Mouse (Mus musculus): Measurements from ENCODE around the gene Ssbp2. TPM values are rescaled to one million over a fixed set of nuclear protein-coding genes. Genes with fewer than 3 reads are reported as not detected.

The Ssbp2 gene
- polyA plus RNA-seq, 1 experiment from 2014 or later, result 112 TPM

DNA sequence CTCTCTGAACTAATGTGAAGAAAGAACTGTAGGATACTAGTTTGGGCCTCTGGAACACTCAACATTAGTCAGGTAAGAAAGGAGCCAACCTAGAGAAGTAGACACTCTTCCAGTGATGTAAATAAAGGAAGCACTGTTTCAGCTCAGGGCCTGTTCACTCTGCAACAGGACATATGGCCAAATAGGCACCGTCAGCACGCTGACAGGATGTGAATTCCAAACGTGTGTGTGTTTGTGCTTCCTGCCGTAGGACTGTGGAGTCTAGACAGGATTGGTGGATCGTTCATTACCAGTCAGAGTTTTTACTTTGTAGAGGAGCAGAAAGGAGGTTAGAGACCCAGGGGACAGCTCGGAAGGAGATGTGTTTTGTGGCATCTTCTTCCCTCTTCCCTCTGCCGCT is 174.0 kb downstream of the Ssbp2 start:
- Histone ChIP-seq H3K4me1 (ENCODE audit: control insufficient read depth in 2 of 2, insufficient read depth in 2 of 2, low read length in 2 of 2) (peaks cover under 1 to 5% of the 10 kb centered on the region in 2 experiments; a peak in 1 of 4 replicates), H3K9ac (ENCODE audit: low read length) (no peak overlapping the region), H3K36me3 (ENCODE audit: control insufficient read depth, insufficient read depth, low read length) (no peaks in the 10 kb centered on the region), H3K4me2 (ENCODE audit: low read length) (no peak overlapping the region), H3K9me3 (ENCODE audit: control insufficient read depth, low read length) (no peaks in the 10 kb centered on the region), H3K27me3 (ENCODE audit: control insufficient read depth, insufficient read depth, low read length) (no peaks in the 10 kb centered on the region), H3K27ac (replicated peaks in 1 of 2; ENCODE audit: control insufficient read depth in 1 of 2, insufficient read depth in 1 of 2, low read depth in 2 of 2, low read length in 2 of 2) (no peak overlapping the region), H3K4me3 (ENCODE audit: control insufficient read depth in 1 of 2, insufficient read depth in 1 of 2, low read depth in 1 of 2, low read length in 2 of 2) (no peak overlapping the region)
- WGBS, result 40% methylated on average over 7 of the region's 7 CpGs
- ATAC-seq (ENCODE audit: insufficient number of reproducible peaks, insufficient read depth, low FRiP score, low read depth), result no peak

DNA sequence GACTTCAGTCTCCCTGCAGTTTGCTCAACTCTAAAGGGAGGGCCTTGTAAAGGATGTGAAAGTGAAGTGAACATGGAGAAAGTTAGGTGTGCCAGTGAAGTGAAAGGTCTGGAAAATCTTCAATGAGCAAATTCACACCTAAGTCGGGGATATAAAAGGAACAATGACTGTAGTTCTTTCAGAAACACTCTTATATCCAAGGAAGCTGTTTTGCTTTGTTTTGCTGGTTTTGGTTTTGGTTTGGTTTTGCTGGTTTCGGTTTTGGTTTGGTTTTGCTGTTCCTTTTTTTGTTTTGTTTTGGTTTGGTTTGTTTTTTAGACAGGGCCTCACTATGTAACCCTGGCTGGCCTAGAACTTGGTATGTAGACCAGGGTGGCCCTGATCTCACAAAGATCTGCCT is 175.9 kb downstream of the Ssbp2 start:
- no peak for ATAC-seq (ENCODE audit: insufficient number of reproducible peaks, insufficient read depth, low FRiP score, low read depth)
- no peak overlapping the region for H3K4me2 ChIP-seq (ENCODE audit: low read length)
- H3K4me1 ChIP-seq (ENCODE audit: control insufficient read depth in 2 of 2, insufficient read depth in 2 of 2, low read length in 2 of 2), result peaks cover 2 to 5% of the 10 kb centered on the region in 2 experiments; a peak in 1 of 4 replicates
- 89% methylated on average over 2 of the region's 2 CpGs for WGBS
- H3K4me3 ChIP-seq (ENCODE audit: control insufficient read depth in 1 of 2, insufficient read depth in 1 of 2, low read depth in 1 of 2, low read length in 2 of 2), result no peak overlapping the region
- H3K9me3 ChIP-seq (ENCODE audit: control insufficient read depth, low read length), result no peaks in the 10 kb centered on the region
- no peak overlapping the region for H3K9ac ChIP-seq (ENCODE audit: low read length)
- H3K27me3 ChIP-seq (ENCODE audit: control insufficient read depth, insufficient read depth, low read length), result no peaks in the 10 kb centered on the region
- H3K27ac ChIP-seq (replicated peaks in 1 of 2; ENCODE audit: control insufficient read depth in 1 of 2, insufficient read depth in 1 of 2, low read depth in 2 of 2, low read length in 2 of 2), result no peak overlapping the region
- H3K36me3 ChIP-seq (ENCODE audit: control insufficient read depth, insufficient read depth, low read length), result no peaks in the 10 kb centered on the region

- Histone ChIP-seq H3K4me2 (ENCODE audit: low read length) (no peak overlapping the region), H3K27ac (replicated peaks in 1 of 2; ENCODE audit: control insufficient read depth in 1 of 2, insufficient read depth in 1 of 2, low read depth in 2 of 2, low read length in 2 of 2) (no peak overlapping the region), H3K4me1 (ENCODE audit: control insufficient read depth in 2 of 2, insufficient read depth in 2 of 2, low read length in 2 of 2) (peaks cover 2 to 5% of the 10 kb centered on the region in 2 experiments; a peak in 1 of 4 replicates), H3K9ac (ENCODE audit: low read length) (no peak overlapping the region), H3K27me3 (ENCODE audit: control insufficient read depth, insufficient read depth, low read length) (no peaks in the 10 kb centered on the region), H3K36me3 (ENCODE audit: control insufficient read depth, insufficient read depth, low read length) (no peaks in the 10 kb centered on the region), H3K4me3 (ENCODE audit: control insufficient read depth in 1 of 2, insufficient read depth in 1 of 2, low read depth in 1 of 2, low read length in 2 of 2) (no peak overlapping the region), H3K9me3 (ENCODE audit: control insufficient read depth, low read length) (no peaks in the 10 kb centered on the region)
- WGBS, result 14% methylated on average over 5 of the region's 5 CpGs
- ATAC-seq (ENCODE audit: insufficient number of reproducible peaks, insufficient read depth, low FRiP score, low read depth), result no peak
These were observed 176.7 kb downstream of the Ssbp2 start for GRCm38 (mm10) chr13:91636814-91637213.

DNA sequence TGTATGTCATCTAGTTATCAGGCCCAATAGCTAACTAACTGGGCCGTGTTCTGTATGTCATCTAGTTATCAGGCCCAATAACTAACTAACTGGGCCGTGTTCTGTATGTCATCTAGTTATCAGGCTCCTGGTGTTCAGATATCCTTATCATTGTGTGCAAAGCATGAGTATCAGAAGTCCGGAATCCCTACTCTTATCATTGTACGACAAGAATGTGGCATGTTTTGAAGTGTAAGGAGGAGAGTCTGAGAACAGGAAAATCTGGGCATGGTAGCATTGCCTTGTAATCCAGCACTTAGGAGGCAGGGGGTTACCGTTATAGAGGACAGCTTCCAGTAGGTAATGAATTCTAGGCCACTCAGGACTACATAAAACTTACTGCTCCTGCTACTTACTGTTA is 178.8 kb downstream of the Ssbp2 start:
- no peak overlapping the region for H3K9ac ChIP-seq (ENCODE audit: low read length)
- H3K4me3 ChIP-seq (ENCODE audit: control insufficient read depth in 1 of 2, insufficient read depth in 1 of 2, low read depth in 1 of 2, low read length in 2 of 2), result no peak overlapping the region
- H3K27ac ChIP-seq (replicated peaks in 1 of 2; ENCODE audit: control insufficient read depth in 1 of 2, insufficient read depth in 1 of 2, low read depth in 2 of 2, low read length in 2 of 2), result no peak overlapping the region
- peaks cover 2 to 5% of the 10 kb centered on the region in 2 experiments; a peak in 1 of 4 replicates for H3K4me1 ChIP-seq (ENCODE audit: control insufficient read depth in 2 of 2, insufficient read depth in 2 of 2, low read length in 2 of 2)
- no peaks in the 10 kb centered on the region for H3K9me3 ChIP-seq (ENCODE audit: control insufficient read depth, low read length)
- 6% methylated on average over 5 of the region's 5 CpGs for WGBS
- no peak for ATAC-seq (ENCODE audit: insufficient number of reproducible peaks, insufficient read depth, low FRiP score, low read depth)
- no peak overlapping the region for H3K4me2 ChIP-seq (ENCODE audit: low read length)
- no peaks in the 10 kb centered on the region for H3K27me3 ChIP-seq (ENCODE audit: control insufficient read depth, insufficient read depth, low read length)
- no peaks in the 10 kb centered on the region for H3K36me3 ChIP-seq (ENCODE audit: control insufficient read depth, insufficient read depth, low read length)

DNA sequence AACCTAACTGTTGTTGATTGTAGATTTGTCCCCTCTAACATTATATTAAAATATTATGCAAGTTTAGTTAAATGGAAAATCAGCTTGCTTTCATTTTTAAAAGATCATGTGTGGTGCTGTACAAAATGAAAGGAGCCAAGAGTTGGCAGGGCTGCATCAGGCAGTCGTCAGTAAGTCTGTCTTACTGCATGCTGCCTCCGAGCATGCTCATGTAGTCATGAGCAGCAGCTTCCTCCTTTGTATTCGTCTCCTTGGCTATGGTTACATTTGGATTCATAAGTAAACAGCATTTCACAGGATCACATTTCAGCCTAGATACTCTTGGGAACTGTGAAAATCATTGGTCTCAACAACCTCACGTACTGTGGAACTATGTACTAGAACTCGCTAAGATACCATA is 180.1 kb downstream of the Ssbp2 start:
- peaks cover 0 to 2% of the 10 kb centered on the region in 2 experiments; a peak in 1 of 4 replicates for H3K4me1 ChIP-seq (ENCODE audit: control insufficient read depth in 2 of 2, insufficient read depth in 2 of 2, low read length in 2 of 2)
- H3K4me3 ChIP-seq (ENCODE audit: control insufficient read depth in 1 of 2, insufficient read depth in 1 of 2, low read depth in 1 of 2, low read length in 2 of 2), result no peak overlapping the region
- WGBS, result 72% methylated on average over 5 of the region's 5 CpGs
- H3K27me3 ChIP-seq (ENCODE audit: control insufficient read depth, insufficient read depth, low read length), result no peaks in the 10 kb centered on the region
- H3K9ac ChIP-seq (ENCODE audit: low read length), result no peak overlapping the region
- no peaks in the 10 kb centered on the region for H3K9me3 ChIP-seq (ENCODE audit: control insufficient read depth, low read length)
- no peak overlapping the region for H3K27ac ChIP-seq (replicated peaks in 1 of 2; ENCODE audit: control insufficient read depth in 1 of 2, insufficient read depth in 1 of 2, low read depth in 2 of 2, low read length in 2 of 2)
- no peak overlapping the region for H3K4me2 ChIP-seq (ENCODE audit: low read length)
- no peak for ATAC-seq (ENCODE audit: insufficient number of reproducible peaks, insufficient read depth, low FRiP score, low read depth)
- H3K36me3 ChIP-seq (ENCODE audit: control insufficient read depth, insufficient read depth, low read length), result no peaks in the 10 kb centered on the region

DNA sequence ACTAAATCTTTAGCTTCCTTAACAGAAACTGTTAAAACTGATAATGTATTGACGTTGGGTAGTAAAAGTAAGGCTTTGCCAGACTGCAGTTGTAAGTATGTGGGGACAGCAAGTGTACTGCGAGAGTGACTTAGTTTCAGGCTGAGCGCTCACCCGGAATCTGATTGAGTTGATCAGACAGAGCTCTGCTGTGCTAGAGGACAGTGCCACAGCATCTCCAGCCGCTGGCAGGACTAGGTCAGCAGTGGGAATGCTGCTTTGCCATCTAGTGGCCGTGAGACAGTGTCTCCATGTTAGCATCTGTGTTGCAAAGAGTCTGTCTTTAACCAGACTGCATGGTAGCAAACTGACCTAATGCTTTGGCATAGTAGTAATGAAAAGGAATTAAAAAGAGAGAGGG is 188.2 kb downstream of the Ssbp2 start:
- H3K4me3 ChIP-seq (ENCODE audit: control insufficient read depth in 1 of 2, insufficient read depth in 1 of 2, low read depth in 1 of 2, low read length in 2 of 2), result no peak overlapping the region
- no peak overlapping the region for H3K4me2 ChIP-seq (ENCODE audit: low read length)
- H3K27ac ChIP-seq (replicated peaks in 1 of 2; ENCODE audit: control insufficient read depth in 1 of 2, insufficient read depth in 1 of 2, low read depth in 2 of 2, low read length in 2 of 2), result no peak overlapping the region
- H3K4me1 ChIP-seq (ENCODE audit: control insufficient read depth in 2 of 2, insufficient read depth in 2 of 2, low read length in 2 of 2), result no peaks in the 10 kb centered on the region
- H3K9ac ChIP-seq (ENCODE audit: low read length), result no peak overlapping the region
- no peaks in the 10 kb centered on the region for H3K36me3 ChIP-seq (ENCODE audit: control insufficient read depth, insufficient read depth, low read length)
- H3K9me3 ChIP-seq (ENCODE audit: control insufficient read depth, low read length), result no peaks in the 10 kb centered on the region
- 20% methylated on average over 6 of the region's 6 CpGs for WGBS
- no peak for ATAC-seq (ENCODE audit: insufficient number of reproducible peaks, insufficient read depth, low FRiP score, low read depth)
- no peaks in the 10 kb centered on the region for H3K27me3 ChIP-seq (ENCODE audit: control insufficient read depth, insufficient read depth, low read length)

GRCm38 (mm10) chr13:91649926-91650325 is 189.8 kb downstream of the Ssbp2 start:
- Histone ChIP-seq H3K4me2 (ENCODE audit: low read length) (no peak overlapping the region), H3K27ac (replicated peaks in 1 of 2; ENCODE audit: control insufficient read depth in 1 of 2, insufficient read depth in 1 of 2, low read depth in 2 of 2, low read length in 2 of 2) (no peak overlapping the region), H3K36me3 (ENCODE audit: control insufficient read depth, insufficient read depth, low read length) (no peaks in the 10 kb centered on the region), H3K27me3 (ENCODE audit: control insufficient read depth, insufficient read depth, low read length) (no peaks in the 10 kb centered on the region), H3K9me3 (ENCODE audit: control insufficient read depth, low read length) (no peaks in the 10 kb centered on the region), H3K4me1 (ENCODE audit: control insufficient read depth in 2 of 2, insufficient read depth in 2 of 2, low read length in 2 of 2) (no peaks in the 10 kb centered on the region), H3K4me3 (ENCODE audit: control insufficient read depth in 1 of 2, insufficient read depth in 1 of 2, low read depth in 1 of 2, low read length in 2 of 2) (no peak overlapping the region), H3K9ac (ENCODE audit: low read length) (no peak overlapping the region)
- 70% methylated on average over 7 of the region's 7 CpGs for WGBS
- ATAC-seq (ENCODE audit: insufficient number of reproducible peaks, insufficient read depth, low FRiP score, low read depth), result no peak

GRCm38 (mm10) chr13:91661068-91661795 is 201.1 kb downstream of the Ssbp2 start:
- Histone ChIP-seq H3K4me3 (ENCODE audit: control insufficient read depth in 1 of 2, insufficient read depth in 1 of 2, low read depth in 1 of 2, low read length in 2 of 2) (no peak overlapping the region), H3K36me3 (ENCODE audit: control insufficient read depth, insufficient read depth, low read length) (no peaks in the 10 kb centered on the region), H3K27me3 (ENCODE audit: control insufficient read depth, insufficient read depth, low read length) (no peaks in the 10 kb centered on the region), H3K9ac (ENCODE audit: low read length) (no peak overlapping the region), H3K4me1 (ENCODE audit: control insufficient read depth in 2 of 2, insufficient read depth in 2 of 2, low read length in 2 of 2) (no peaks in the 10 kb centered on the region), H3K27ac (replicated peaks in 1 of 2; ENCODE audit: control insufficient read depth in 1 of 2, insufficient read depth in 1 of 2, low read depth in 2 of 2, low read length in 2 of 2) (0 out of 4 replicates have a peak overlapping the region, but pooled peaks of 1 of the 2 experiments have one; percentile 37), H3K9me3 (ENCODE audit: control insufficient read depth, low read length) (no peaks in the 10 kb centered on the region), H3K4me2 (ENCODE audit: low read length) (no peak overlapping the region)
- no peak for ATAC-seq (ENCODE audit: insufficient number of reproducible peaks, insufficient read depth, low FRiP score, low read depth)
- 63% methylated on average over 5 of the region's 5 CpGs for WGBS

Measured in heart, embryonic 14.5 days (tissue).